Mouse (Mus musculus) embryonic fibroblast, embryonic 13.5 days (primary cell): ENCODE data around the gene Fbxo28. TPM values are rescaled to one million over a fixed set of nuclear protein-coding genes. Genes with fewer than 3 reads are reported as not detected.

Experiments
- H3K27ac ChIP-seq: 2 replicates; pipeline ENCODE4 v1.5.1; 2012; ENCODE audit warnings: low read length, control low read depth, inconsistent platforms; ENCODE audit not compliant: insufficient read depth
- H3K4me1 ChIP-seq: 2 replicates; pipeline ENCODE4 v1.6.1; 2011; ENCODE audit warnings: low read length; ENCODE audit not compliant: control insufficient read depth, insufficient read depth
- H3K4me3 ChIP-seq: 2 replicates; pipeline ENCODE4 v1.5.1; 2011; ENCODE audit warnings: mild to moderate bottlenecking, control low read depth, low read length; ENCODE audit not compliant: insufficient read depth
- CTCF ChIP-seq: IDR thresholded peaks from 2 replicates; pipeline ENCODE4 v1.5.1; 2011; ENCODE audit warnings: mild to moderate bottlenecking, control low read depth, low read length, moderate library complexity, borderline replicate concordance; ENCODE audit not compliant: insufficient read depth
- POLR2A ChIP-seq: IDR thresholded peaks from 2 replicates; pipeline ENCODE4 v1.6.1; 2011; ENCODE audit warnings: low read depth, mild to moderate bottlenecking, control low read depth, low read length, moderate library complexity
- polyA plus RNA-seq: library from polyadenylated mRNA; stranded (reverse); fragments of >200 nt; gene quantifications from 2 replicates; pipeline ENCODE4 v1.2.4, GENCODE M21; 2011; ENCODE audit warnings: low read depth; ENCODE audit not compliant: missing spikeins, insufficient read length

Fbxo28 gene
- polyA plus RNA-seq, 1 experiment, result 25.7 TPM

- Histone ChIP-seq H3K4me3 (no peak overlapping the region), H3K4me1 (peaks cover 4% of the 10 kb centered on the region), H3K27ac (no peak overlapping the region)
- no peak for TF ChIP-seq POLR2A
- no peak for TF ChIP-seq CTCF
Observed at GRCm38 (mm10) chr1:182279436-182279835, 62.0 kb downstream of the Fbxo28 start.

- H3K27ac ChIP-seq, result no peak overlapping the region
- H3K4me3 ChIP-seq, result no peak overlapping the region
- no peak for TF ChIP-seq POLR2A
- no peak for TF ChIP-seq CTCF
Observed at GRCm38 (mm10) chr1:182275109-182275508, 66.3 kb downstream of the Fbxo28 start.

GRCm38 (mm10) chr1:182271632-182272031 lies 69.8 kb downstream of the Fbxo28 start:
- Histone ChIP-seq H3K4me1 (no peaks in the 10 kb centered on the region), H3K27ac (no peak overlapping the region), H3K4me3 (no peak overlapping the region)
- TF ChIP-seq POLR2A, result no peak
- no peak for TF ChIP-seq CTCF

More at GRCm38 (mm10) chr1:182275109-182275508, 66.3 kb downstream of the Fbxo28 start:
- H3K4me1 ChIP-seq, result no peaks in the 10 kb centered on the region

- TF ChIP-seq CTCF, result no peak
- TF ChIP-seq POLR2A, result no peak
- Histone ChIP-seq H3K27ac (no peak overlapping the region), H3K4me1 (no peaks in the 10 kb centered on the region), H3K4me3 (no peak overlapping the region)
Observed at GRCm38 (mm10) chr1:182271130-182271529, 70.3 kb downstream of the Fbxo28 start.

GRCm38 (mm10) chr1:182268317-182268716 lies 73.1 kb downstream of the Fbxo28 start:
- no peak overlapping the region for H3K4me3 ChIP-seq
- no peak overlapping the region for H3K27ac ChIP-seq
- no peaks in the 10 kb centered on the region for H3K4me1 ChIP-seq
- TF ChIP-seq CTCF (no peak), POLR2A (no peak)

- H3K4me1 ChIP-seq, result no peaks in the 10 kb centered on the region
- H3K27ac ChIP-seq, result no peak overlapping the region
- H3K4me3 ChIP-seq, result no peak overlapping the region
- TF ChIP-seq POLR2A (no peak), CTCF (no peak)
Observed at GRCm38 (mm10) chr1:182266028-182266525, 75.4 kb downstream of the Fbxo28 start.

Other genes with a start within 250 kb of the Fbxo28 start
- 86.9 and 91.6 TPM in 2 replicates for gene Srp9, start 216.9 kb downstream of the Fbxo28 start, polyA plus RNA-seq
- not detected in 2 replicates for gene Vmn1r1, start 177.1 kb downstream of the Fbxo28 start, polyA plus RNA-seq
- 210 and 248 TPM in 2 replicates for gene Degs1, start 58.8 kb downstream of the Fbxo28 start, polyA plus RNA-seq
- 16.7 and 17.4 TPM in 2 replicates for gene Trp53bp2, start 67.5 kb upstream of the Fbxo28 start, polyA plus RNA-seq
- gene Capn2, start 176.0 kb upstream of the Fbxo28 start, polyA plus RNA-seq, result 244 and 338 TPM in 2 replicates
- not detected in 2 replicates for gene Capn8, start 223.4 kb upstream of the Fbxo28 start, polyA plus RNA-seq